Mouse (Mus musculus): ENCODE results near the gene Map2k6. TPM values are rescaled to one million over a fixed set of nuclear protein-coding genes. Genes with fewer than 3 reads are reported as not detected.

Map2k6 gene
- polyA plus RNA-seq, 1 experiment from 2014 or later, result 24.4 TPM

- no peak for ATAC-seq (ENCODE audit: low read depth)
- H3K9me3 ChIP-seq, result no peaks in the 10 kb centered on the region
- WGBS, result 62% methylated on average over 6 of the region's 6 CpGs
Observed at GRCm38 (mm10) chr11:110498651-110499213, 99.8 kb downstream of the Map2k6 start.

GRCm38 (mm10) chr11:110502937-110503670 is 104.2 kb downstream of the Map2k6 start:
- no peak overlapping the region for H3K9ac ChIP-seq
- ATAC-seq (ENCODE audit: low read depth), result no peak
- no peaks in the 10 kb centered on the region for H3K4me1 ChIP-seq (replicated peaks)
- no peaks in the 10 kb centered on the region for H3K27me3 ChIP-seq
- 86% methylated on average over 11 of the region's 11 CpGs for WGBS
- no peak overlapping the region for H3K27ac ChIP-seq (replicated peaks)
- no peaks in the 10 kb centered on the region for H3K9me3 ChIP-seq
- H3K4me2 ChIP-seq, result no peak overlapping the region
- peaks cover 39% of the 10 kb centered on the region for H3K36me3 ChIP-seq
- no peak overlapping the region for H3K4me3 ChIP-seq

More at GRCm38 (mm10) chr11:110498651-110499213, 99.8 kb downstream of the Map2k6 start:
- no peaks in the 10 kb centered on the region for H3K27me3 ChIP-seq
- H3K36me3 ChIP-seq, result peaks cover 42% of the 10 kb centered on the region
- no peak overlapping the region for H3K27ac ChIP-seq (replicated peaks)
- H3K4me1 ChIP-seq (replicated peaks), result 0 out of 2 replicates have a peak, but pooled peaks cover 5% of the 10 kb centered on the region
- H3K4me3 ChIP-seq, result no peak overlapping the region
- H3K9ac ChIP-seq, result no peak overlapping the region
- H3K4me2 ChIP-seq, result no peak overlapping the region

- ATAC-seq (ENCODE audit: low read depth), result no peak
- Histone ChIP-seq H3K4me3 (no peak overlapping the region), H3K27ac (replicated peaks) (no peak overlapping the region), H3K9me3 (no peaks in the 10 kb centered on the region; the same call in 1 of the 2 replicates), H3K4me1 (replicated peaks) (no peaks in the 10 kb centered on the region), H3K4me2 (no peak overlapping the region), H3K27me3 (no peaks in the 10 kb centered on the region), H3K9ac (no peak overlapping the region), H3K36me3 (peaks cover 34% of the 10 kb centered on the region)
- WGBS, result 87% methylated on average over 7 of the region's 7 CpGs
Observed at GRCm38 (mm10) chr11:110511466-110511865, 112.5 kb downstream of the Map2k6 start.

GRCm38 (mm10) chr11:110518648-110519047 is 119.7 kb downstream of the Map2k6 start:
- no peak overlapping the region for H3K27ac ChIP-seq (replicated peaks)
- no peaks in the 10 kb centered on the region for H3K4me1 ChIP-seq (replicated peaks)
- no peak overlapping the region for H3K9ac ChIP-seq
- H3K4me2 ChIP-seq, result no peak overlapping the region
- no peak for ATAC-seq (ENCODE audit: low read depth)
- H3K9me3 ChIP-seq, result no peaks in the 10 kb centered on the region
- 95% methylated on average over 1 of the region's 1 CpGs for WGBS
- H3K27me3 ChIP-seq, result no peaks in the 10 kb centered on the region
- H3K36me3 ChIP-seq, result peaks cover 24% of the 10 kb centered on the region
- no peak overlapping the region for H3K4me3 ChIP-seq

GRCm38 (mm10) chr11:110522906-110523305 is 124.0 kb downstream of the Map2k6 start:
- no peak for ATAC-seq (ENCODE audit: low read depth)
- Histone ChIP-seq H3K9ac (no peak overlapping the region), H3K4me2 (no peak overlapping the region), H3K36me3 (peaks cover 23% of the 10 kb centered on the region), H3K4me1 (replicated peaks) (no peaks in the 10 kb centered on the region), H3K9me3 (no peaks in the 10 kb centered on the region), H3K27ac (replicated peaks) (no peak overlapping the region), H3K4me3 (no peak overlapping the region), H3K27me3 (no peaks in the 10 kb centered on the region)
- WGBS, result 88% methylated on average over 2 of the region's 2 CpGs

- H3K9ac ChIP-seq, result no peak overlapping the region
- no peaks in the 10 kb centered on the region for H3K27me3 ChIP-seq
- H3K36me3 ChIP-seq, result 0 out of 2 replicates have a peak, but pooled peaks cover 4% of the 10 kb centered on the region
- no peaks in the 10 kb centered on the region for H3K4me1 ChIP-seq (replicated peaks)
- no peaks in the 10 kb centered on the region for H3K9me3 ChIP-seq
- WGBS, result 90% methylated on average over 4 of the region's 4 CpGs
- no peak overlapping the region for H3K27ac ChIP-seq (replicated peaks)
- no peak for ATAC-seq (ENCODE audit: low read depth)
- H3K4me2 ChIP-seq, result no peak overlapping the region
- no peak overlapping the region for H3K4me3 ChIP-seq
Observed at GRCm38 (mm10) chr11:110526156-110526555, 127.2 kb downstream of the Map2k6 start.

GRCm38 (mm10) chr11:110531087-110531486 is 132.2 kb downstream of the Map2k6 start:
- WGBS, result 85% methylated on average over 7 of the region's 7 CpGs
- H3K27me3 ChIP-seq, result no peaks in the 10 kb centered on the region

GRCm38 (mm10) chr11:110534856-110535255 is 135.9 kb downstream of the Map2k6 start:
- no peak overlapping the region for H3K4me3 ChIP-seq
- no peaks in the 10 kb centered on the region for H3K27me3 ChIP-seq
- H3K27ac ChIP-seq (replicated peaks), result no peak overlapping the region
- 79% methylated on average over 4 of the region's 4 CpGs for WGBS
- ATAC-seq (ENCODE audit: low read depth), result no peak
- no peaks in the 10 kb centered on the region for H3K4me1 ChIP-seq (replicated peaks)
- H3K9me3 ChIP-seq, result no peaks in the 10 kb centered on the region
- no peak overlapping the region for H3K9ac ChIP-seq
- no peak overlapping the region for H3K4me2 ChIP-seq
- H3K36me3 ChIP-seq, result no peaks in the 10 kb centered on the region

More at GRCm38 (mm10) chr11:110531087-110531486, 132.2 kb downstream of the Map2k6 start:
- no peak for ATAC-seq (ENCODE audit: low read depth)
- Histone ChIP-seq H3K9me3 (no peaks in the 10 kb centered on the region), H3K36me3 (no peaks in the 10 kb centered on the region), H3K4me2 (no peak overlapping the region), H3K9ac (no peak overlapping the region), H3K27ac (replicated peaks) (no peak overlapping the region), H3K4me3 (no peak overlapping the region), H3K4me1 (replicated peaks) (no peaks in the 10 kb centered on the region)

- no peak overlapping the region for H3K4me2 ChIP-seq
- H3K27ac ChIP-seq (replicated peaks), result no peak overlapping the region
- no peaks in the 10 kb centered on the region for H3K27me3 ChIP-seq
- no peak overlapping the region for H3K9ac ChIP-seq
- H3K4me3 ChIP-seq, result no peak overlapping the region
- no peaks in the 10 kb centered on the region for H3K9me3 ChIP-seq
- WGBS, result 95% methylated on average over 2 of the region's 2 CpGs
- no peaks in the 10 kb centered on the region for H3K4me1 ChIP-seq (replicated peaks)
- no peaks in the 10 kb centered on the region for H3K36me3 ChIP-seq
- no peak for ATAC-seq (ENCODE audit: low read depth)
Observed at GRCm38 (mm10) chr11:110536533-110536932, 137.6 kb downstream of the Map2k6 start.

GRCm38 (mm10) chr11:110537602-110538001 is 138.7 kb downstream of the Map2k6 start:
- Histone ChIP-seq H3K27ac (replicated peaks) (no peak overlapping the region), H3K27me3 (no peaks in the 10 kb centered on the region), H3K4me1 (replicated peaks) (no peaks in the 10 kb centered on the region), H3K4me3 (no peak overlapping the region), H3K36me3 (no peaks in the 10 kb centered on the region), H3K9ac (no peak overlapping the region), H3K9me3 (no peaks in the 10 kb centered on the region), H3K4me2 (peak overlapping the region; percentile 43)
- WGBS, result 8% methylated on average over 15 of the region's 15 CpGs
- ATAC-seq (ENCODE audit: low read depth), result 0 out of 2 replicates have a peak, but pooled peaks have one; percentile 19

- H3K4me1 ChIP-seq (replicated peaks), result no peaks in the 10 kb centered on the region
- WGBS, result 78% methylated on average over 10 of the region's 10 CpGs
- H3K27ac ChIP-seq (replicated peaks), result no peak overlapping the region
- no peak overlapping the region for H3K9ac ChIP-seq
- no peaks in the 10 kb centered on the region for H3K36me3 ChIP-seq
- H3K4me2 ChIP-seq, result no peak overlapping the region
- no peak overlapping the region for H3K4me3 ChIP-seq
- no peaks in the 10 kb centered on the region for H3K27me3 ChIP-seq
- ATAC-seq (ENCODE audit: low read depth), result no peak
- no peaks in the 10 kb centered on the region for H3K9me3 ChIP-seq
Observed at GRCm38 (mm10) chr11:110538206-110538605, 139.3 kb downstream of the Map2k6 start.

- ATAC-seq (ENCODE audit: low read depth), result no peak
- Histone ChIP-seq H3K4me3 (no peak overlapping the region), H3K4me2 (no peak overlapping the region), H3K4me1 (replicated peaks) (no peaks in the 10 kb centered on the region), H3K9me3 (no peaks in the 10 kb centered on the region), H3K27me3 (no peaks in the 10 kb centered on the region), H3K27ac (replicated peaks) (no peak overlapping the region), H3K9ac (no peak overlapping the region), H3K36me3 (no peaks in the 10 kb centered on the region)
- 86% methylated on average over 4 of the region's 4 CpGs for WGBS
Observed at GRCm38 (mm10) chr11:110541933-110542332, 143.0 kb downstream of the Map2k6 start.

Measured in neural tube, embryonic 13.5 days (tissue).